Mouse (Mus musculus) adrenal gland, postnatal 36 days (tissue): Measurements from ENCODE around the gene Rnf2. TPM values are rescaled to one million over a fixed set of nuclear protein-coding genes. Genes with fewer than 3 reads are reported as not detected.

Experiments used
- microRNA-seq: library from miRNA; unstranded; fragments of <30 nt; microRNA quantifications from one replicate; pipeline ENCODE4 v1.2.0, GENCODE M21; 2021
- total RNA-seq, 2 experiments: library from RNA; stranded (reverse); gene quantifications; 2 replicates each; pipeline ENCODE4 v1.2.3; 2021

Gene Rnf2
- total RNA-seq, 2 experiments from 2014 or later: 65.2 to 79.0 TPM

Small RNA genes lying within 50 kb of the gene (microRNA-seq; reads per million reads assigned to microRNA genes)
- gene Mir7682: not detected

Other genes starting within 250 kb of the Rnf2 start
- 100 to 1,000 TPM; 137 to 199 TPM for gene Ivns1abp, start 156.5 kb downstream of the Rnf2 start, total RNA-seq
- 10 to 100 TPM; 16.5 to 26.8 TPM for gene Swt1, start 72.5 kb downstream of the Rnf2 start, total RNA-seq
- 10 to 100 TPM; 25.5 to 31.9 TPM for gene Trmt1l, start 72.4 kb downstream of the Rnf2 start, total RNA-seq
- 100 to 1,000 TPM; 108 to 202 TPM for gene Fam129a, start 70.2 kb upstream of the Rnf2 start, total RNA-seq